Mouse (Mus musculus) thymus, adult 2 months (tissue): Measurements from ENCODE around the gene Bok.

Source experiments
- CTCF ChIP-seq: fragments of 200-500 bp; IDR thresholded peaks from 2 replicates; pipeline ENCODE4 v1.5.1; 2012; ENCODE audit warnings: mild to moderate bottlenecking, control low read depth, low read length, moderate library complexity, borderline replicate concordance; ENCODE audit not compliant: control insufficient read depth, poor library complexity, insufficient read depth; ENCODE audit errors: extremely low read depth
- POLR2A ChIP-seq: fragments of 200-500 bp; IDR thresholded peaks from 2 replicates; pipeline ENCODE4 v1.6.1; 2012; ENCODE audit warnings: mild to moderate bottlenecking, low read length, control low read depth, moderate library complexity; ENCODE audit not compliant: control insufficient read depth, poor library complexity, insufficient read depth; ENCODE audit errors: extremely low read depth

DNA sequence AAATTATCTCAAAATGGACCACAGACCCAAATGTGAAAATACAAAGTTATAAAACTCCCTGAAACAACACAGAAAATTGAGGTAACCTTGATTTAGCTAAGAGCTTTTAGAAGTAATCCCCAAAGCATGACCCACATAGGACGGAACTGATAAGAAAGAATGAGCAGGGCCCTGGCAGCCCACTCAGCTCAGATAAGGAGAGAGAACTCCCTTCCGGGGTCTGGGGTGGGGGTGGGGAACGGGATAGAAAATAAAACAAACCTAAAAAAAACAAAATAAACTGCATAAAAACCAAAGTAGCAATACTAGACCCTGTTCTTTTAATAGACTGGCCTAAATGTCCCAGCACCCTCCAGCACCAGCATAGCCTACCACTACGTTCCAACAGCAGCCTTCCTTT is 56.5 kb downstream of the Bok start:
- TF ChIP-seq POLR2A (no peak), CTCF (no peak)
